ENCODE assay signal across 18 mouse cellular contexts in the genomic region with DNA sequence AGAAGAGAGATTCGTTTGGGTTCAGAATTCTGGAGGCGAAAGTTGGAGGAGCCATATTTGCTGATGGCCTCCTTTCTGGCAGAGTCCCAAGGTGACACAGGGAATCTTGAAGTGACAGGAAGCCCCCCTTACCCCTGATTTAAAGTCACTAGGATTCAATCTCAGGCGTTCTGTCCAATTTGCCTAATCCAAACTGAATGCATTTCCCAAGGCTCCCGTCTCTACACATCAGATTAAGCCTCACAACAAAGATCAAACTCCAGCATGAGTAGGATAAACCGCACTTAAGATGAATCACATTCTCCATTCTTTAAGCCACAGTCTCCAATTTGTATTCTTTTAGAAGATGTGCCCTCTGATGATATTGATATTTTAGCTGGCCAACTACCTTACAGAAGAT. TPM values are rescaled to one million over a fixed set of nuclear protein-coding genes. Genes with fewer than 3 reads are reported as not detected.
"Had no signal": no experiment of that assay in that cellular context is flagged by ENCODE, and none has a peak within 500 bp of the region (broad histone marks: within the 10 kb centered on the region; RNA-seq: fewer than 3 reads in every experiment).

No protein-coding gene starts in this region.

- H3K27ac ChIP-seq: intestine, embryonic 15.5 days; kidney, embryonic 15.5 days; limb, embryonic 12.5 days; limb, embryonic 15.5 days; liver, embryonic 14.5 days; lung, embryonic 15.5 days had no signal

- H3K9ac ChIP-seq: intestine, embryonic 15.5 days; kidney, embryonic 15.5 days; limb, embryonic 12.5 days; limb, embryonic 15.5 days; liver, embryonic 14.5 days; liver, postnatal 0 days; lung, embryonic 15.5 days had no signal

- ATAC-seq: intestine, embryonic 15.5 days; liver, postnatal 0 days; midbrain, embryonic 16.5 days had no signal

- H3K27me3 ChIP-seq: intestine, embryonic 15.5 days; kidney, embryonic 15.5 days; limb, embryonic 12.5 days; limb, embryonic 15.5 days; lung, embryonic 15.5 days had no signal

- H3K36me3 ChIP-seq: intestine, embryonic 15.5 days; kidney, embryonic 15.5 days; limb, embryonic 12.5 days; limb, embryonic 15.5 days; lung, embryonic 15.5 days had no signal

- H3K9me3 ChIP-seq: intestine, embryonic 15.5 days; kidney, embryonic 15.5 days; limb, embryonic 12.5 days; limb, embryonic 15.5 days; lung, embryonic 15.5 days had no signal

- H3K4me2 ChIP-seq: intestine, embryonic 15.5 days; kidney, embryonic 15.5 days; limb, embryonic 12.5 days; limb, embryonic 15.5 days; liver, embryonic 11.5 days; lung, embryonic 15.5 days had no signal

- H3K4me1 ChIP-seq: intestine, embryonic 15.5 days; kidney, embryonic 15.5 days; limb, embryonic 12.5 days; limb, embryonic 15.5 days; lung, embryonic 15.5 days had no signal

- DNase-seq: kidney, adult 11 months; kidney, adult 8-10 months; kidney, postnatal 10 days; kidney, postnatal 4 days; left cerebral cortex, postnatal 4 days; liver, postnatal 0 days; lung, postnatal 10 days; lung, postnatal 4 days; thymus, adult 18-20 months; thymus, postnatal 36 days had no signal

- H3K4me3 ChIP-seq: intestine, embryonic 15.5 days; kidney, embryonic 15.5 days; limb, embryonic 12.5 days; limb, embryonic 15.5 days; lung, embryonic 15.5 days had no signal

RNA-seq across cellular contexts. Expression of gene March4, which starts 45.4 kb away (rescaled TPM):
- polyA plus RNA-seq: limb, embryonic 12.5 days; limb, embryonic 15.5 days; liver, embryonic 11.5 days; liver, embryonic 14.5 days; liver, postnatal 0 days had no signal
